Mouse (Mus musculus): ENCODE results near the gene Wwox. TPM values are rescaled to one million over a fixed set of nuclear protein-coding genes. Genes with fewer than 3 reads are reported as not detected.

Gene Wwox
- polyA plus RNA-seq (2015; fragmentation: Nextera tagmentation; extraction: Ambion mirVana): 11.6 and 13.3 TPM in 2 replicates

- peak; percentile 99 for ATAC-seq
- H3K4me3 ChIP-seq (ENCODE audit: low read depth, low read length): peak within 1 kb of the TSS; percentile 67
- H3K4me1 ChIP-seq (ENCODE audit: control insufficient read depth, insufficient read depth, low read length): peaks cover 8% of the 10 kb centered on the region
- WGBS: under 1% methylated on average over 54 of the region's 54 CpGs
- H3K27me3 ChIP-seq (ENCODE audit: control insufficient read depth, insufficient read depth, low read depth, low read length): no peaks in the 10 kb centered on the region
- H3K9me3 ChIP-seq (replicated peaks; ENCODE audit: control insufficient read depth, low read length, poor library complexity, severe bottlenecking): no peaks in the 10 kb centered on the region
- peak within 1 kb of the TSS; percentile 73 for H3K9ac ChIP-seq (ENCODE audit: low read depth, low read length)
- peak within 1 kb of the TSS; percentile 80 for H3K27ac ChIP-seq (ENCODE audit: low read length)
- H3K4me2 ChIP-seq (ENCODE audit: low read length): peak within 1 kb of the TSS; percentile 86
- no peaks in the 10 kb centered on the region for H3K36me3 ChIP-seq (ENCODE audit: control insufficient read depth, insufficient read depth, low read length)
Observed at GRCm38 (mm10) chr8:114439334-114440204, at the start of gene Wwox. Gene Wwox, plus strand, starts transcription at chr8:114439655.

GRCm38 (mm10) chr8:114390465-114391254 lies 48.8 kb upstream of the Wwox start:
- WGBS: 92% methylated on average over 11 of the region's 13 CpGs
- H3K36me3 ChIP-seq (ENCODE audit: control insufficient read depth, insufficient read depth, low read length): no peaks in the 10 kb centered on the region
- H3K27ac ChIP-seq (ENCODE audit: low read length): no peak overlapping the region
- no peaks in the 10 kb centered on the region for H3K9me3 ChIP-seq (replicated peaks; ENCODE audit: control insufficient read depth, low read length, poor library complexity, severe bottlenecking)
- H3K27me3 ChIP-seq (ENCODE audit: control insufficient read depth, insufficient read depth, low read depth, low read length): no peaks in the 10 kb centered on the region
- H3K4me2 ChIP-seq (ENCODE audit: low read length): no peak overlapping the region
- no peak for ATAC-seq
- no peak overlapping the region for H3K9ac ChIP-seq (ENCODE audit: low read depth, low read length)
- H3K4me3 ChIP-seq (ENCODE audit: low read depth, low read length): no peak overlapping the region
- H3K4me1 ChIP-seq (ENCODE audit: control insufficient read depth, insufficient read depth, low read length): no peaks in the 10 kb centered on the region

GRCm38 (mm10) chr8:114398326-114398725 lies 41.1 kb upstream of the Wwox start:
- Histone ChIP-seq H3K27ac (ENCODE audit: low read length) (no peak overlapping the region), H3K27me3 (ENCODE audit: control insufficient read depth, insufficient read depth, low read depth, low read length) (no peaks in the 10 kb centered on the region), H3K36me3 (ENCODE audit: control insufficient read depth, insufficient read depth, low read length) (no peaks in the 10 kb centered on the region), H3K9me3 (replicated peaks; ENCODE audit: control insufficient read depth, low read length, poor library complexity, severe bottlenecking) (no peaks in the 10 kb centered on the region), H3K4me3 (ENCODE audit: low read depth, low read length) (no peak overlapping the region), H3K4me1 (ENCODE audit: control insufficient read depth, insufficient read depth, low read length) (peaks cover 4% of the 10 kb centered on the region; the same call in 1 of the 2 replicates), H3K4me2 (ENCODE audit: low read length) (no peak overlapping the region), H3K9ac (ENCODE audit: low read depth, low read length) (no peak overlapping the region)
- WGBS: 94% methylated on average over 5 of the region's 5 CpGs
- ATAC-seq: no peak

GRCm38 (mm10) chr8:114399273-114399672 lies 40.2 kb upstream of the Wwox start:
- no peaks in the 10 kb centered on the region for H3K9me3 ChIP-seq (replicated peaks; ENCODE audit: control insufficient read depth, low read length, poor library complexity, severe bottlenecking)
- no peak overlapping the region for H3K4me3 ChIP-seq (ENCODE audit: low read depth, low read length)
- no peak for ATAC-seq
- no peak overlapping the region for H3K9ac ChIP-seq (ENCODE audit: low read depth, low read length)
- H3K36me3 ChIP-seq (ENCODE audit: control insufficient read depth, insufficient read depth, low read length): no peaks in the 10 kb centered on the region
- H3K4me2 ChIP-seq (ENCODE audit: low read length): no peak overlapping the region
- no peaks in the 10 kb centered on the region for H3K27me3 ChIP-seq (ENCODE audit: control insufficient read depth, insufficient read depth, low read depth, low read length)
- WGBS: 96% methylated on average over 5 of the region's 5 CpGs
- H3K27ac ChIP-seq (ENCODE audit: low read length): no peak overlapping the region
- peaks cover 4% of the 10 kb centered on the region for H3K4me1 ChIP-seq (ENCODE audit: control insufficient read depth, insufficient read depth, low read length)

GRCm38 (mm10) chr8:114401679-114402078 lies 37.8 kb upstream of the Wwox start:
- Histone ChIP-seq H3K9me3 (replicated peaks; ENCODE audit: control insufficient read depth, low read length, poor library complexity, severe bottlenecking) (no peaks in the 10 kb centered on the region), H3K4me3 (ENCODE audit: low read depth, low read length) (no peak overlapping the region), H3K4me1 (ENCODE audit: control insufficient read depth, insufficient read depth, low read length) (peaks cover 4% of the 10 kb centered on the region), H3K36me3 (ENCODE audit: control insufficient read depth, insufficient read depth, low read length) (no peaks in the 10 kb centered on the region), H3K4me2 (ENCODE audit: low read length) (no peak overlapping the region), H3K9ac (ENCODE audit: low read depth, low read length) (no peak overlapping the region), H3K27me3 (ENCODE audit: control insufficient read depth, insufficient read depth, low read depth, low read length) (no peaks in the 10 kb centered on the region), H3K27ac (ENCODE audit: low read length) (no peak overlapping the region)
- WGBS: 43% methylated on average over 7 of the region's 7 CpGs
- no peak for ATAC-seq

- Histone ChIP-seq H3K4me2 (ENCODE audit: low read length) (no peak overlapping the region), H3K27me3 (ENCODE audit: control insufficient read depth, insufficient read depth, low read depth, low read length) (no peaks in the 10 kb centered on the region), H3K9ac (ENCODE audit: low read depth, low read length) (no peak overlapping the region), H3K9me3 (replicated peaks; ENCODE audit: control insufficient read depth, low read length, poor library complexity, severe bottlenecking) (no peaks in the 10 kb centered on the region), H3K36me3 (ENCODE audit: control insufficient read depth, insufficient read depth, low read length) (no peaks in the 10 kb centered on the region), H3K4me1 (ENCODE audit: control insufficient read depth, insufficient read depth, low read length) (no peaks in the 10 kb centered on the region), H3K27ac (ENCODE audit: low read length) (no peak overlapping the region), H3K4me3 (ENCODE audit: low read depth, low read length) (no peak overlapping the region)
- WGBS: 77% methylated on average over 3 of the region's 3 CpGs
- ATAC-seq: no peak
Observed at GRCm38 (mm10) chr8:114411421-114411820, 28.0 kb upstream of the Wwox start.

GRCm38 (mm10) chr8:114417786-114418185 lies 21.7 kb upstream of the Wwox start, which contains the start of gene Clec3a:
Gene Clec3a, plus strand, starts transcription at chr8:114418086.
- Histone ChIP-seq H3K27ac (ENCODE audit: low read length) (no peak within 1 kb of the TSS), H3K4me2 (ENCODE audit: low read length) (no peak within 1 kb of the TSS), H3K9ac (ENCODE audit: low read depth, low read length) (no peak within 1 kb of the TSS), H3K36me3 (ENCODE audit: control insufficient read depth, insufficient read depth, low read length) (no peaks in the 10 kb centered on the region), H3K9me3 (replicated peaks; ENCODE audit: control insufficient read depth, low read length, poor library complexity, severe bottlenecking) (no peaks in the 10 kb centered on the region), H3K4me1 (ENCODE audit: control insufficient read depth, insufficient read depth, low read length) (no peaks in the 10 kb centered on the region), H3K27me3 (ENCODE audit: control insufficient read depth, insufficient read depth, low read depth, low read length) (no peaks in the 10 kb centered on the region), H3K4me3 (ENCODE audit: low read depth, low read length) (no peak within 1 kb of the TSS)
- WGBS: 75% methylated on average over 8 of the region's 8 CpGs
- no peak for ATAC-seq

- H3K4me2 ChIP-seq (ENCODE audit: low read length): no peak overlapping the region
- 51% methylated on average over 5 of the region's 5 CpGs for WGBS
- no peaks in the 10 kb centered on the region for H3K36me3 ChIP-seq (ENCODE audit: control insufficient read depth, insufficient read depth, low read length)
- no peak overlapping the region for H3K27ac ChIP-seq (ENCODE audit: low read length)
- no peaks in the 10 kb centered on the region for H3K4me1 ChIP-seq (ENCODE audit: control insufficient read depth, insufficient read depth, low read length)
- no peak overlapping the region for H3K4me3 ChIP-seq (ENCODE audit: low read depth, low read length)
- no peaks in the 10 kb centered on the region for H3K9me3 ChIP-seq (replicated peaks; ENCODE audit: control insufficient read depth, low read length, poor library complexity, severe bottlenecking)
- ATAC-seq: no peak
- no peak overlapping the region for H3K9ac ChIP-seq (ENCODE audit: low read depth, low read length)
- no peaks in the 10 kb centered on the region for H3K27me3 ChIP-seq (ENCODE audit: control insufficient read depth, insufficient read depth, low read depth, low read length)
Observed at GRCm38 (mm10) chr8:114418486-114418885, 21.0 kb upstream of the Wwox start.

GRCm38 (mm10) chr8:114418904-114419303 lies 20.6 kb upstream of the Wwox start:
- H3K27ac ChIP-seq (ENCODE audit: low read length): no peak overlapping the region
- no peaks in the 10 kb centered on the region for H3K36me3 ChIP-seq (ENCODE audit: control insufficient read depth, insufficient read depth, low read length)
- H3K4me2 ChIP-seq (ENCODE audit: low read length): no peak overlapping the region
- H3K27me3 ChIP-seq (ENCODE audit: control insufficient read depth, insufficient read depth, low read depth, low read length): no peaks in the 10 kb centered on the region
- no peak overlapping the region for H3K9ac ChIP-seq (ENCODE audit: low read depth, low read length)
- no peak overlapping the region for H3K4me3 ChIP-seq (ENCODE audit: low read depth, low read length)
- ATAC-seq: no peak
- 80% methylated on average over 6 of the region's 6 CpGs for WGBS
- H3K4me1 ChIP-seq (ENCODE audit: control insufficient read depth, insufficient read depth, low read length): no peaks in the 10 kb centered on the region
- no peaks in the 10 kb centered on the region for H3K9me3 ChIP-seq (replicated peaks; ENCODE audit: control insufficient read depth, low read length, poor library complexity, severe bottlenecking)

Data from midbrain, embryonic 16.5 days (tissue).